Mouse (Mus musculus) MEL (cell line): Measurements from ENCODE around the gene Spry1.

Experiments
- BHLHE40 ChIP-seq: IDR thresholded peaks from 2 replicates; pipeline ENCODE4 v1.6.1; 2012; ENCODE audit warnings: low read depth, mild to moderate bottlenecking, inconsistent platforms, low read length, improper control_type of control experiment, borderline replicate concordance
- CHD1 ChIP-seq: IDR thresholded peaks from 2 replicates; pipeline ENCODE4 v1.6.1; 2012; ENCODE audit warnings: low read depth, mild to moderate bottlenecking, inconsistent platforms, low read length, improper control_type of control experiment
- CTCF ChIP-seq, 3 experiments: IDR thresholded peaks in 2 of 3; conservative IDR thresholded peaks in 1 of 3; 2 replicates each; pipeline ENCODE4 v1.5.1; 2011 to 2012; ENCODE audit warnings: low read length in 3 of 3, low read depth in 2 of 3, mild to moderate bottlenecking in 2 of 3, improper control_type of control experiment in 1 of 3, inconsistent platforms in 1 of 3, mixed read lengths in 1 of 3, moderate library complexity in 1 of 3; ENCODE audit not compliant: control insufficient read depth in 1 of 3, insufficient read depth in 1 of 3, poor library complexity in 1 of 3, severe bottlenecking in 1 of 3
- ELF1 ChIP-seq: IDR thresholded peaks from 2 replicates; pipeline ENCODE4 v1.6.1; 2014; ENCODE audit warnings: low read depth, mild to moderate bottlenecking, inconsistent platforms, low read length, improper control_type of control experiment, moderate library complexity
- EP300 ChIP-seq, 2 experiments: IDR thresholded peaks; 2 replicates each; pipeline ENCODE4 v1.6.1; 2011; ENCODE audit warnings: improper control_type of control experiment in 2 of 2, low read length in 2 of 2, low read depth in 1 of 2, mild to moderate bottlenecking in 1 of 2
- HCFC1 ChIP-seq: IDR thresholded peaks from 2 replicates; pipeline ENCODE4 v1.6.1; 2012; ENCODE audit warnings: low read depth, mild to moderate bottlenecking, inconsistent platforms, low read length, improper control_type of control experiment, moderate library complexity
- MAX ChIP-seq: IDR thresholded peaks from 2 replicates; pipeline ENCODE4 v1.6.1; 2011; ENCODE audit warnings: low read length, improper control_type of control experiment
- MYB ChIP-seq: IDR thresholded peaks from 2 replicates; pipeline ENCODE4 v1.6.1; 2011; ENCODE audit warnings: mild to moderate bottlenecking, low read depth, low read length, improper control_type of control experiment
- POLR2A ChIP-seq, 2 experiments: IDR thresholded peaks; 2 replicates each; pipeline ENCODE4 v1.6.1; 2011 to 2012; ENCODE audit warnings: low read length in 2 of 2, mild to moderate bottlenecking in 2 of 2, control low read depth in 1 of 2, improper control_type of control experiment in 1 of 2, low read depth in 1 of 2, moderate library complexity in 1 of 2; ENCODE audit not compliant: control insufficient read depth in 1 of 2, insufficient read depth in 1 of 2, poor library complexity in 1 of 2
- POLR2AphosphoS5 ChIP-seq: IDR thresholded peaks from 2 replicates; pipeline ENCODE4 v1.6.1; 2012; ENCODE audit warnings: low read depth, borderline replicate concordance, mild to moderate bottlenecking, inconsistent platforms, low read length, moderate library complexity, mixed read lengths
- RAD21 ChIP-seq: IDR thresholded peaks from 2 replicates; pipeline ENCODE4 v1.6.1; 2011; ENCODE audit warnings: mild to moderate bottlenecking, low read depth, low read length, improper control_type of control experiment
- TBP ChIP-seq: IDR thresholded peaks from 2 replicates; pipeline ENCODE4 v1.8.0; 2011; ENCODE audit warnings: low read depth, low read length, improper control_type of control experiment
- USF1 ChIP-seq: IDR thresholded peaks from 2 replicates; pipeline ENCODE4 v1.6.1; 2014; ENCODE audit warnings: low read depth, mild to moderate bottlenecking, inconsistent platforms, low read length, improper control_type of control experiment, moderate library complexity
- ZNF384 ChIP-seq: IDR thresholded peaks from 2 replicates; pipeline ENCODE4 v1.6.1; 2012; ENCODE audit warnings: low read depth, mild to moderate bottlenecking, inconsistent platforms, low read length, improper control_type of control experiment

- TF ChIP-seq CTCF (IDR thresholded peaks at IDR 0.05 in 2 of 3, conservative IDR thresholded peaks at IDR 0.05 in 1 of 3; ENCODE audit: control insufficient read depth in 1 of 3, insufficient read depth in 1 of 3, low read depth in 2 of 3, low read length in 3 of 3, poor library complexity in 1 of 3, severe bottlenecking in 1 of 3) (no peak), ELF1 (no peak), EP300 (IDR thresholded peaks at IDR 0.05; ENCODE audit: low read depth in 1 of 2, low read length in 2 of 2) (no peak; a peak in 1 of 4 replicates), POLR2A (IDR thresholded peaks at IDR 0.05; ENCODE audit: control insufficient read depth in 1 of 2, insufficient read depth in 1 of 2, low read depth in 1 of 2, low read length in 2 of 2, poor library complexity in 1 of 2) (peak; percentile 86 to 98), USF1 (no peak), MYB (no peak), HCFC1 (peak; percentile 18; the same call in 1 of the 2 replicates), TBP (peak; percentile 98), ZNF384 (no peak), RAD21 (no peak), BHLHE40 (no peak), CHD1 (no peak), POLR2AphosphoS5 (no peak; the same call in 1 of the 2 replicates), MAX (peak; percentile 76; the same call in 1 of the 2 replicates)
Measured at GRCm38 (mm10) chr3:37668652-37669051, 28.9 kb downstream of the Spry1 start.
